In the genomic region with DNA sequence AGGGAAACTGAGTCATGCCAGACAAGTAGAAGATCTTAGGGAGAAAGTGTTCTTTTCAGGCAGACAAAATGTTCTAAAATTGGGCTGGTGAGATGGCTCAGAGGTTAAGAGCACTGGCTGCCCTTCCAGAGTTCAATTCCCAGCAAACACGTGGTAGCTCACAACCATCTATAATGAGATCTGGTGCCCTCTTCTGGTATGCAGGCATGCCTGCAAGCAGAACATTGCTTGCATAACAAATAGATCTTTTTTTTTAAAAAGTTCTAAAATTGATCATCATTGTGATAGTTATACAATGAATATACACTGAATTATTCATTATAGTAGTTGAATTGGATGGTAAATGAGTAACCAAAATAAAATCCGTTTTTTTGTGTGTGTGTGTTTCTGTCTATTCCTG, we compare ENCODE assay signal across 14 mouse cellular contexts. TPM values are rescaled to one million over a fixed set of nuclear protein-coding genes. Genes with fewer than 3 reads are reported as not detected.
DNase-seq lines count a peak whose midpoint lies in the region; ATAC-seq and TF ChIP-seq lines count a peak whose summit lies in the region.
"Had no signal": no experiment of that assay in that cellular context is flagged by ENCODE, and none has a peak within 500 bp of the region (broad histone marks: within the 10 kb centered on the region; RNA-seq: fewer than 3 reads in every experiment).

No protein-coding gene starts in this region.

- no peak overlapping the region for H3K27ac ChIP-seq in kidney, postnatal 0 days
- H3K27ac ChIP-seq in midbrain, postnatal 0 days (ENCODE audit: low read depth, low read length): no peak overlapping the region
- H3K27ac ChIP-seq in midbrain, embryonic 16.5 days (ENCODE audit: low read length): no peak overlapping the region
- H3K27ac ChIP-seq: hindbrain, embryonic 14.5 days; limb, embryonic 13.5 days; midbrain, embryonic 15.5 days; neural tube, embryonic 12.5 days had no signal

- intact Hi-C loops in left cerebral cortex, postnatal 25 days (cut with DNase I): no loop called here

- H3K36me3 ChIP-seq in kidney, postnatal 0 days (ENCODE audit: insufficient read depth, low read length): no peaks in the 10 kb centered on the region
- H3K36me3 ChIP-seq in midbrain, postnatal 0 days (ENCODE audit: insufficient read depth, low read length): no peaks in the 10 kb centered on the region
- H3K36me3 ChIP-seq in midbrain, embryonic 16.5 days (ENCODE audit: control insufficient read depth, insufficient read depth, low read length): no peaks in the 10 kb centered on the region
- no peaks in the 10 kb centered on the region for H3K36me3 ChIP-seq in splenic B cell, adult 2 months (ENCODE audit: control insufficient read depth, insufficient read depth, low read length, poor library complexity, severe bottlenecking)
- H3K36me3 ChIP-seq: limb, embryonic 13.5 days; midbrain, embryonic 15.5 days; neural tube, embryonic 12.5 days had no signal

- H3K4me2 ChIP-seq in kidney, postnatal 0 days (ENCODE audit: low read length): no peak overlapping the region
- no peak overlapping the region for H3K4me2 ChIP-seq in midbrain, postnatal 0 days (ENCODE audit: low read depth, low read length, poor library complexity, severe bottlenecking)
- H3K4me2 ChIP-seq in midbrain, embryonic 16.5 days (ENCODE audit: low read length): no peak overlapping the region
- H3K4me2 ChIP-seq: hindbrain, embryonic 14.5 days; limb, embryonic 13.5 days; midbrain, embryonic 15.5 days; neural tube, embryonic 12.5 days had no signal

- CTCF ChIA-PET in Patski (lab: Charles Lee): interaction anchor here (0.7 to 2.5 kb wide), 4 partner anchors 12 to 65 kb away, joined by 3 to 7 read pairs (median 5); no protein-coding TSS in a partner anchor

- WGBS in kidney, postnatal 0 days: 47% methylated on average over 2 of the region's 2 CpGs
- 57% methylated on average over 2 of the region's 2 CpGs for WGBS in midbrain, postnatal 0 days
- WGBS in midbrain, embryonic 16.5 days: 41% methylated on average over 2 of the region's 2 CpGs

- POLR2A ChIA-PET in Patski (lab: Charles Lee): no interaction called here

- TF ChIP-seq CTCF in kidney, postnatal 0 days (IDR thresholded peaks at IDR 0.05; ENCODE audit: low read depth): peak; percentile 64
- TF ChIP-seq CTCF in midbrain, postnatal 0 days (IDR thresholded peaks at IDR 0.05): peak; percentile 50
- peak; percentile 65 for TF ChIP-seq CTCF in Patski (IDR thresholded peaks at IDR 0.05)

- no peak for ATAC-seq in kidney, postnatal 0 days (replicated peaks; ENCODE audit: low FRiP score, low read depth)
- no peak for ATAC-seq in midbrain, postnatal 0 days (ENCODE audit: low FRiP score)
- ATAC-seq in midbrain, embryonic 16.5 days: no peak
- ATAC-seq in Patski: no peak
- ATAC-seq: midbrain, embryonic 15.5 days had no signal

- H3K9me3 ChIP-seq in kidney, postnatal 0 days (replicated peaks; ENCODE audit: low read length): no peaks in the 10 kb centered on the region
- no peaks in the 10 kb centered on the region for H3K9me3 ChIP-seq in midbrain, postnatal 0 days (ENCODE audit: low read length)
- H3K9me3 ChIP-seq in midbrain, embryonic 16.5 days (replicated peaks; ENCODE audit: control insufficient read depth, low read length, poor library complexity, severe bottlenecking): no peaks in the 10 kb centered on the region
- H3K9me3 ChIP-seq: limb, embryonic 13.5 days; midbrain, embryonic 15.5 days; neural tube, embryonic 12.5 days had no signal

- peaks cover 4% of the 10 kb centered on the region; the same call in 1 of the 2 replicates for H3K4me1 ChIP-seq in kidney, postnatal 0 days (replicated peaks; ENCODE audit: insufficient read depth, low read length)
- no peaks in the 10 kb centered on the region for H3K4me1 ChIP-seq in midbrain, postnatal 0 days (ENCODE audit: insufficient read depth, low read length)
- H3K4me1 ChIP-seq in midbrain, embryonic 16.5 days (ENCODE audit: control insufficient read depth, insufficient read depth, low read length): no peaks in the 10 kb centered on the region; the same call in 1 of the 2 replicates

- DNase-seq in kidney, postnatal 0 days (ENCODE audit: low spot score): no peak
- DNase-seq in kidney, postnatal 10 days: no peak
- DNase-seq in midbrain, postnatal 0 days (ENCODE audit: low spot score): no peak
- no peak for DNase-seq in Patski (ENCODE audit: low read depth, low spot score)
- peak; percentile 2 for DNase-seq in splenic B cell, adult 2 months (ENCODE audit: low read depth, low spot score)
- DNase-seq in left cerebral cortex, postnatal 25 days (ENCODE audit: low spot score in 2 of 2): no peak
- DNase-seq in left cerebral cortex, adult 18-20 months (ENCODE audit: low spot score in 2 of 2): no peak
- DNase-seq: cerebellum, adult 9-10 months; lung, postnatal 36 days had no signal

- no peak overlapping the region for H3K9ac ChIP-seq in kidney, postnatal 0 days (ENCODE audit: low read depth, low read length)
- no peak overlapping the region for H3K9ac ChIP-seq in midbrain, postnatal 0 days (replicated peaks; ENCODE audit: low read length, poor library complexity, severe bottlenecking)
- no peak overlapping the region for H3K9ac ChIP-seq in midbrain, embryonic 16.5 days (ENCODE audit: low read depth, low read length)
- H3K9ac ChIP-seq: hindbrain, embryonic 14.5 days; limb, embryonic 13.5 days; midbrain, embryonic 15.5 days; neural tube, embryonic 12.5 days had no signal

- H3K27me3 ChIP-seq in kidney, postnatal 0 days (ENCODE audit: insufficient read depth, low read length): no peaks in the 10 kb centered on the region
- no peaks in the 10 kb centered on the region; the same call in 1 of the 2 replicates for H3K27me3 ChIP-seq in midbrain, postnatal 0 days (ENCODE audit: insufficient read depth, low read length)
- H3K27me3 ChIP-seq in midbrain, embryonic 16.5 days (ENCODE audit: control insufficient read depth, insufficient read depth, low read depth, low read length): no peaks in the 10 kb centered on the region
- H3K27me3 ChIP-seq in Patski: no peaks in the 10 kb centered on the region
- no peaks in the 10 kb centered on the region for H3K27me3 ChIP-seq in splenic B cell, adult 2 months (ENCODE audit: control insufficient read depth, insufficient read depth, low read length, poor library complexity, severe bottlenecking)
- H3K27me3 ChIP-seq: neural tube, embryonic 12.5 days had no signal

- in situ Hi-C loops in Patski (cut with MboI; ENCODE audit: low pct_unique_long_range_greater_than_20kb): no loop called here

- no peak overlapping the region for H3K4me3 ChIP-seq in kidney, postnatal 0 days (replicated peaks; ENCODE audit: low read depth, low read length)
- no peak overlapping the region for H3K4me3 ChIP-seq in midbrain, postnatal 0 days (ENCODE audit: low read depth, low read length)
- no peak overlapping the region for H3K4me3 ChIP-seq in midbrain, embryonic 16.5 days (ENCODE audit: low read depth, low read length)
- H3K4me3 ChIP-seq: limb, embryonic 13.5 days; midbrain, embryonic 15.5 days; neural tube, embryonic 12.5 days had no signal

RNA-seq across cellular contexts. Expression of a gene that starts 6.5 kb away (rescaled TPM):
- polyA plus RNA-seq in kidney, postnatal 0 days (2015; fragmentation: Nextera tagmentation; extraction: Ambion mirVana): 24.9 and 25.5 TPM in 2 replicates
- total RNA-seq in midbrain, postnatal 0 days (2014; rRNA removed): 18.2 and 18.7 TPM in 2 replicates
- polyA plus RNA-seq in midbrain, postnatal 0 days (2015; fragmentation: Nextera tagmentation; extraction: Ambion mirVana): 11.0 and 11.2 TPM in 2 replicates
- polyA plus RNA-seq in midbrain, embryonic 16.5 days (2015; fragmentation: Nextera tagmentation; extraction: Ambion mirVana): 11.1 and 11.6 TPM in 2 replicates
- 43.3 TPM for polyA plus RNA-seq in Patski (2021)
- 10 to 100 TPM; 16.6 to 18.5 TPM for total RNA-seq in left cerebral cortex, postnatal 25 days (2021)
- 10 to 100 TPM; 16.9 to 22.2 TPM for total RNA-seq in left cerebral cortex, adult 18-20 months (2021)
